Mouse (Mus musculus): ENCODE measurements at regions not wholly inside any gene's neighbourhood (a gene's known extent, or its start where the extent isn't known, plus 50 kb on each side); places are given as distances from the start of the nearest gene placed in this dataset.
A peak's percentile ranks its signal among the peaks of the same experiment; 100 is the strongest.

GRCm38 (mm10) chr10:98618736-98619525 lies 295.3 kb upstream of the Atp2b1 start:
- H3K27me3 ChIP-seq (ENCODE audit: control insufficient read depth, insufficient read depth, low read length): no peaks in the 10 kb centered on the region
- no peak overlapping the region for H3K4me2 ChIP-seq (replicated peaks; ENCODE audit: low read depth, low read length)
- H3K36me3 ChIP-seq (ENCODE audit: control insufficient read depth, insufficient read depth, low read length): no peaks in the 10 kb centered on the region
- no peak overlapping the region for H3K4me3 ChIP-seq (ENCODE audit: low read length)
- H3K27ac ChIP-seq (ENCODE audit: low read depth, low read length): no peak overlapping the region
- no peak for ATAC-seq (ENCODE audit: low FRiP score, low TSS enrichment)
- no peaks in the 10 kb centered on the region for H3K9me3 ChIP-seq (ENCODE audit: control insufficient read depth, low read length)
- H3K9ac ChIP-seq (ENCODE audit: low read depth, low read length): no peak overlapping the region
- WGBS: 94% methylated on average over 21 of the region's 21 CpGs
- H3K4me1 ChIP-seq (ENCODE audit: control insufficient read depth, insufficient read depth, low read length): no peaks in the 10 kb centered on the region

GRCm38 (mm10) chr10:98624103-98624502 lies 290.1 kb upstream of the Atp2b1 start:
- WGBS: 46% methylated on average over 1 of the region's 1 CpGs
- no peaks in the 10 kb centered on the region for H3K27me3 ChIP-seq (ENCODE audit: control insufficient read depth, insufficient read depth, low read length)
- no peak overlapping the region; the same call in 1 of the 2 replicates for H3K4me2 ChIP-seq (replicated peaks; ENCODE audit: low read depth, low read length)
- H3K9ac ChIP-seq (ENCODE audit: low read depth, low read length): no peak overlapping the region
- no peak overlapping the region for H3K27ac ChIP-seq (ENCODE audit: low read depth, low read length)
- H3K9me3 ChIP-seq (ENCODE audit: control insufficient read depth, low read length): no peaks in the 10 kb centered on the region
- H3K36me3 ChIP-seq (ENCODE audit: control insufficient read depth, insufficient read depth, low read length): no peaks in the 10 kb centered on the region
- ATAC-seq (ENCODE audit: low FRiP score, low TSS enrichment): no peak
- no peak overlapping the region for H3K4me3 ChIP-seq (ENCODE audit: low read length)
- H3K4me1 ChIP-seq (ENCODE audit: control insufficient read depth, insufficient read depth, low read length): no peaks in the 10 kb centered on the region

GRCm38 (mm10) chr10:98624681-98625321 lies 289.4 kb upstream of the Atp2b1 start:
- Histone ChIP-seq H3K4me3 (ENCODE audit: low read length) (no peak overlapping the region), H3K27ac (ENCODE audit: low read depth, low read length) (no peak overlapping the region), H3K4me2 (replicated peaks; ENCODE audit: low read depth, low read length) (peak overlapping the region; percentile 27; the same call in 1 of the 2 replicates), H3K27me3 (ENCODE audit: control insufficient read depth, insufficient read depth, low read length) (no peaks in the 10 kb centered on the region), H3K9me3 (ENCODE audit: control insufficient read depth, low read length) (no peaks in the 10 kb centered on the region), H3K9ac (ENCODE audit: low read depth, low read length) (no peak overlapping the region), H3K4me1 (ENCODE audit: control insufficient read depth, insufficient read depth, low read length) (no peaks in the 10 kb centered on the region), H3K36me3 (ENCODE audit: control insufficient read depth, insufficient read depth, low read length) (no peaks in the 10 kb centered on the region)
- peak; percentile 69; the same call in 1 of the 2 replicates for ATAC-seq (ENCODE audit: low FRiP score, low TSS enrichment)
- WGBS: 32% methylated on average over 12 of the region's 12 CpGs

GRCm38 (mm10) chr10:98628191-98628590 lies 286.0 kb upstream of the Atp2b1 start:
- H3K36me3 ChIP-seq (ENCODE audit: control insufficient read depth, insufficient read depth, low read length): no peaks in the 10 kb centered on the region
- H3K9me3 ChIP-seq (ENCODE audit: control insufficient read depth, low read length): no peaks in the 10 kb centered on the region
- H3K4me2 ChIP-seq (replicated peaks; ENCODE audit: low read depth, low read length): no peak overlapping the region
- H3K9ac ChIP-seq (ENCODE audit: low read depth, low read length): no peak overlapping the region
- no peaks in the 10 kb centered on the region for H3K4me1 ChIP-seq (ENCODE audit: control insufficient read depth, insufficient read depth, low read length)
- 89% methylated on average over 1 of the region's 1 CpGs for WGBS
- no peak overlapping the region for H3K4me3 ChIP-seq (ENCODE audit: low read length)
- H3K27me3 ChIP-seq (ENCODE audit: control insufficient read depth, insufficient read depth, low read length): no peaks in the 10 kb centered on the region
- no peak overlapping the region for H3K27ac ChIP-seq (ENCODE audit: low read depth, low read length)
- ATAC-seq (ENCODE audit: low FRiP score, low TSS enrichment): no peak

GRCm38 (mm10) chr10:98629248-98629647 lies 285.0 kb upstream of the Atp2b1 start:
- no peak for ATAC-seq (ENCODE audit: low FRiP score, low TSS enrichment)
- no peaks in the 10 kb centered on the region for H3K27me3 ChIP-seq (ENCODE audit: control insufficient read depth, insufficient read depth, low read length)
- H3K27ac ChIP-seq (ENCODE audit: low read depth, low read length): no peak overlapping the region
- no peaks in the 10 kb centered on the region for H3K9me3 ChIP-seq (ENCODE audit: control insufficient read depth, low read length)
- WGBS: 7% methylated on average over 3 of the region's 3 CpGs
- H3K4me3 ChIP-seq (ENCODE audit: low read length): no peak overlapping the region
- no peaks in the 10 kb centered on the region for H3K36me3 ChIP-seq (ENCODE audit: control insufficient read depth, insufficient read depth, low read length)
- no peaks in the 10 kb centered on the region for H3K4me1 ChIP-seq (ENCODE audit: control insufficient read depth, insufficient read depth, low read length)
- H3K4me2 ChIP-seq (replicated peaks; ENCODE audit: low read depth, low read length): no peak overlapping the region
- H3K9ac ChIP-seq (ENCODE audit: low read depth, low read length): no peak overlapping the region

DNA sequence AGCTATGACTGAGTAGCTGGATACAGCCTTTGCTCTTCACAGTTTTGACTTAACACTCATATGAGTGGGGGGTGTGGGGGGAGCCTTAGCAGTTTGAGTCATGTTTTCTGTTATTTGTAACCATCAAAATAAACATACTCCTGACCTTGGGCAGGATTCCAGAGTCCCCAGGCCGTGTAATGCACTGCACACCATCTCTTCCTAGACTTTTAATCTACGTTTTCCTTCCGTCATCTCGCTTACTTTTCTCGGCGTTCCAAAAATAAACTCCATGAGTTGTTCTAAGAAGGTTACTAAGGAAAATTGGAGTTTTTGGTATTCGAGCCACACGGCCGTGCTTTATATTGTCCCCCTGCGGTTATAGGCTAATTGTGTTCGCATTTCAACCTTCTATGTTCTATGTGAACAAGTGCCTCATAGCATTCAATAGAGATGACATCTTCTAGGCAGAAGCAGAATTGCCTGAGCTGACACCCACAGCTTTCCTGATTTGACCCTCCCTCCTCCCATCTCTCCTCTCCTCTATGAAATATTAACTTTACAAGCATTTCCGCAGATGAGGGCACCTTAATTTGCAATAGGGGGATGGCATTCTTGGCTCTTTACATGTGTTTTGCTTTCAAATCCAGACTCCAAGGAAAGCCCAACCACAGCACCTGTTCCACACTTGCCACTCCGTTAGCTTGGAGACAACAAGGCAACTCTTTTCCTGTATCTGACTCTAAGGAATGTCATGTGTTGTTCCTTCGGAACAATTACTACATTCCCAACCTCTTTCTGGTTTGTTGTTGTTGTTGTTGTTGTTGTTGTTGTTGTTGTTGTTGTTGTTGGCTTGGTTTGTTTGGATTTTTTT lies 276.2 kb upstream of the Atp2b1 start:
- no peak overlapping the region for H3K27ac ChIP-seq (ENCODE audit: low read depth, low read length)
- no peaks in the 10 kb centered on the region for H3K36me3 ChIP-seq (ENCODE audit: control insufficient read depth, insufficient read depth, low read length)
- no peaks in the 10 kb centered on the region for H3K4me1 ChIP-seq (ENCODE audit: control insufficient read depth, insufficient read depth, low read length)
- H3K9me3 ChIP-seq (ENCODE audit: control insufficient read depth, low read length): no peaks in the 10 kb centered on the region
- no peak for ATAC-seq (ENCODE audit: low FRiP score, low TSS enrichment)
- no peak overlapping the region for H3K4me2 ChIP-seq (replicated peaks; ENCODE audit: low read depth, low read length)
- 79% methylated on average over 14 of the region's 14 CpGs for WGBS
- H3K27me3 ChIP-seq (ENCODE audit: control insufficient read depth, insufficient read depth, low read length): no peaks in the 10 kb centered on the region
- H3K9ac ChIP-seq (ENCODE audit: low read depth, low read length): no peak overlapping the region
- no peak overlapping the region for H3K4me3 ChIP-seq (ENCODE audit: low read length)

GRCm38 (mm10) chr10:98645681-98646122 lies 268.5 kb upstream of the Atp2b1 start:
- Histone ChIP-seq H3K4me1 (ENCODE audit: control insufficient read depth, insufficient read depth, low read length) (no peaks in the 10 kb centered on the region), H3K27ac (ENCODE audit: low read depth, low read length) (no peak overlapping the region), H3K4me2 (replicated peaks; ENCODE audit: low read depth, low read length) (no peak overlapping the region), H3K9me3 (ENCODE audit: control insufficient read depth, low read length) (no peaks in the 10 kb centered on the region), H3K36me3 (ENCODE audit: control insufficient read depth, insufficient read depth, low read length) (no peaks in the 10 kb centered on the region), H3K27me3 (ENCODE audit: control insufficient read depth, insufficient read depth, low read length) (no peaks in the 10 kb centered on the region), H3K4me3 (ENCODE audit: low read length) (no peak overlapping the region), H3K9ac (ENCODE audit: low read depth, low read length) (no peak overlapping the region)
- ATAC-seq (ENCODE audit: low FRiP score, low TSS enrichment): no peak
- WGBS: 80% methylated on average over 10 of the region's 10 CpGs

DNA sequence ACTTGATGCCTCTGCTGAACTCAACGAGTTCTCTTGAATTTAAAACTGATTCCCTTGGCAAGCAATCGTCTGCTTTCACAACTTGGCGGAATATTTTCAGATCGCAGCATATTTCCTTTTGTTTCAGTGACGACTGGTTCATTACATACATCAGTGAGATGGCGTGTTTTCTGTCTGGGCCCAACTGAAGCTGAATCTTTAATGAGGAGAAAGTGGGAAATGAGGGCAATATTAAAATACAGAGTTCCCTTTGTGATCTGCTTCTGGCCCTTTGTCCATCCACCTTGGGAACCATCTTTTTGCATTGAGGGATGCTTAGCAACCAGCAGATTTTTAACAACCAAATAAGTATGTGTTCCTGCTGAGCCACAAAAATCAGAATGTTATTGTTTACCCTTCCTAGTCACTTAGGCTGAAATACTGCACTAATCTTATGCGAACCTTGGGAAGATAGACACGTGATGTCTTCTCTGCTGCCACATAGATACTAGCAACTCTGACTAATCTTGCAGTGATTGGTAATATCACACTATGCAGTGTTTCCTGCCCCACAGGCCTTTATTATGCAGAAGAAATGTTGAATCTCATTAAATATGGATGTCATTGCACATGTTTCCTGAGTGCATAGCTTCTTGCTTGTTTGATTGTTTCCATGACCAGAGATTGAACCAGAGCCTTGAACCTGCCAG lies 267.8 kb upstream of the Atp2b1 start:
- 88% methylated on average over 8 of the region's 8 CpGs for WGBS

More for the DNA sequence above, 267.8 kb upstream of the Atp2b1 start:
- Histone ChIP-seq H3K27me3 (ENCODE audit: control insufficient read depth, insufficient read depth, low read length) (no peaks in the 10 kb centered on the region), H3K36me3 (ENCODE audit: control insufficient read depth, insufficient read depth, low read length) (no peaks in the 10 kb centered on the region), H3K9me3 (ENCODE audit: control insufficient read depth, low read length) (no peaks in the 10 kb centered on the region), H3K4me1 (ENCODE audit: control insufficient read depth, insufficient read depth, low read length) (no peaks in the 10 kb centered on the region), H3K9ac (ENCODE audit: low read depth, low read length) (no peak overlapping the region), H3K4me2 (replicated peaks; ENCODE audit: low read depth, low read length) (no peak overlapping the region), H3K4me3 (ENCODE audit: low read length) (no peak overlapping the region), H3K27ac (ENCODE audit: low read depth, low read length) (no peak overlapping the region)
- ATAC-seq (ENCODE audit: low FRiP score, low TSS enrichment): no peak
